Mouse (Mus musculus): ENCODE measurements around the gene Etv3. TPM values are rescaled to one million over a fixed set of nuclear protein-coding genes. Genes with fewer than 3 reads are reported as not detected.
A peak's percentile ranks its signal among the peaks of the same experiment; 100 is the strongest.
"Not testable (repeated sequence)": the region's sequence is repeated elsewhere in the genome, so short reads cannot be mapped to it uniquely, and the experiment has no call there.

The Etv3 gene
- total RNA-seq, 2 experiments from 2014 or later = 17.7 to 18.3 TPM

DNA sequence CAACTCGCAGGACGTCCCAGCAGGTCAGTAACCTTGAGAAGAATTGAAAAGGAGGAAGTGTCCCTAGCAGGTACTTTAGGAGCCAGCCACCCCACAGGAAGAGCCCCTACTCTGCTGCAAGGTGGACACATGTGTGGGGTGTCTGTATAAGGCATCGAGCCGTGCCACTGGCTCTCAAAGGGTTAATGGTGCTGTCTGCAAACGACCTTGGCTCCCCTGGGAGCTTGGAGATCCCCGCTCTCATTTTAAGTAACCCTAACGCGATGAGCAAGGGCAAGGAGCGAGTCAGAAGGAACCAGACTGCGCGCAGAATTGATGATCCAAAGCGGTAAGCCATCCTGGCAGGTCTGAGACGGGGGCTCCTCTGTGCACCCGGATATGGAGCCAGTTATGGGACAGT lies 24.7 kb downstream of the Etv3 start:
- no peak for DNase-seq (ENCODE audit: low spot score)
- intact Hi-C loops (cut with DNase I) = no loop called here

DNA sequence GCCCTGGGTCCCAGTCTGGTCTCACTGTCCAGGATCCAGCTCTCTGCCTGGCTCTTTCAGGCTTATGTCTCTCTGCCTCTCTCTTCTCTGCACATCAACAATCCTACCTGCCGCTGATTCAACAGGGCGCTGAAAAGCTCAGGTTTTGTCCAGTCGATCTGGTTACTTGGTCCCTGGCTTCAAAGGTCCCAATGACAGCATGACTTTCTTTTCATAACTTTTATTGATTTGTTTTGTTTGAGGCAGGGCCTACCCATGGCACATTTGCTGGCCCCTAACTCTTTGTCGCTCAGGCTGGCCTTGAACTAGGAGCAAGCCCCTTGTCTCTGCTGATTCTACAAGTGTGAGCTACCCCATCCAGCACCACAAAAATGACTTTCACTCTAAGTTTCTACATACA lies 27.1 kb downstream of the Etv3 start:
- intact Hi-C loops (cut with DNase I) = no loop called here

DNA sequence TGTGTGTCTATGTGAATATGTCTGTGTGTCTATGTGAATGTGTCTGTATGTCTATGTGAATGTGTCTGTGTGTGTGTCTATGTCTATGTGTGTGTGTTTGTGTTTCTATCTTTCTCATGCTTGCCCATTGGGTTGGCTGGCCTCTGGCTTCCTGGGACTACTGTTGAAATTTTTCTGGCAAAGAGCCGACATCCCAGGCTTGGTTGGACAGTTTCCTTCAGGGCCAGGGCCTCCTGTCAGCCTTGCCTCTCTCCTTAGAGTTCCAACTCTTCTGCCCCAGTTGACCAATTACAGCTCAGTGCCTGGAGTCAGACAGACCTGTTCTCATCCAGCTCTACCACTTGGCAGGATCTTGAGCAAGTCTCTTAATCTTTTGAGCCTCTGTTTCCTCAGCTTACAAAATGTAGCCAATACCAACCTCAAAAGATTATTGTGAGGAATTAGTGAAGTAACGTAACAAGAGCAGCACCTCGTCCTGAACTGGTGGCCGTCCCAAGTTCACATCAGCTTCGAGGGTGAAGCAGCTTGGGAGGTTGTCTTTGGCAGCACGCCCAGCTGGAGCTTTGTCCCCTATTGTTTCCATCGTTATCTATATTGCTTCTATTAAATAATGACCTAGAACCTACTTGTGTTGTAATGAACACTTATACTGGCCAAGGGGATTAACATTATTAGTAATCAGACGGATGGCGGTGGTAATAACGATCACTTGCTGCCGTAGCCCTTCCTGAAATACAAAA lies 28.2 kb downstream of the Etv3 start:
- intact Hi-C loops (cut with DNase I) = no loop called here
- no peak for DNase-seq (ENCODE audit: low spot score)

More for the DNA sequence above, 27.1 kb downstream of the Etv3 start:
- DNase-seq (ENCODE audit: low spot score) = no peak

DNA sequence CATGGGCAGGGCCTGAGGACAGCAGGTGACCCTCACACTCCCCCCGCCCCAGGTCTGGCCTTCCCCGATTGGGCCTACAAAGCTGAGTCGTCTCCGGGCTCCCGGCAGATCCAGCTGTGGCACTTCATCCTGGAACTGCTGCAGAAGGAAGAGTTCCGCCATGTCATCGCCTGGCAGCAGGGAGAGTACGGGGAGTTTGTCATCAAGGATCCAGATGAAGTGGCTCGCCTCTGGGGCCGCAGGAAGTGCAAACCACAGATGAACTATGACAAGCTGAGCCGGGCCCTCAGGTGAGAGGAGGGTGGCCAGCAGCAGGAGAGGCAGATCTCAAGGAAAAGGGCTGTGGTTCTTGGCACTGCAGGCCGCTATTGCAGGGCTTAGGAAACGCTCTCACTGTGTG lies 29.7 kb downstream of the Etv3 start:
- intact Hi-C loops (cut with DNase I); DNase-seq (ENCODE audit: low spot score): not testable (repeated sequence)

DNA sequence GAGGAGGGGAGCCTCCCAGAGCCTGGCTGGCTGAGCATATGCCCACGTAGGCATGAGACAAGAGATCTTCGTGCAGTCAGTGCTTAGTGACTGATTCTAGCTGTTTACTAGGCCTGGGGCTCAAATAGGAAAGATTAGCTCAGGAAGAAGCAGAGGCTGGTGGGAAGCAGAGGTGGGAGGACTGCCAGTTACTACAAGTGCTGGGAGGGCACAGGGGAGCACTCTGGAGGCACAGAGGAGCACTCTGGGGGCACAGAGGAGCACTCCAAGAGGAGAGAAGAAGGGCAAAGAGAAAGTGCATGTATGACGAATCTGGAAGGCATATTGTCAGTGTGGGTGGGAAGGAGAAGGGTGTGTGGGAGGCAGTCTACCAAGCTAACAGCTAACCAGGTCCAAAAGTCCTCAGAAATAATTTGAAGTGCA lies 30.9 kb downstream of the Etv3 start:
- DNase-seq (ENCODE audit: low spot score) = no peak
- intact Hi-C loops (cut with DNase I) = no loop called here

DNA sequence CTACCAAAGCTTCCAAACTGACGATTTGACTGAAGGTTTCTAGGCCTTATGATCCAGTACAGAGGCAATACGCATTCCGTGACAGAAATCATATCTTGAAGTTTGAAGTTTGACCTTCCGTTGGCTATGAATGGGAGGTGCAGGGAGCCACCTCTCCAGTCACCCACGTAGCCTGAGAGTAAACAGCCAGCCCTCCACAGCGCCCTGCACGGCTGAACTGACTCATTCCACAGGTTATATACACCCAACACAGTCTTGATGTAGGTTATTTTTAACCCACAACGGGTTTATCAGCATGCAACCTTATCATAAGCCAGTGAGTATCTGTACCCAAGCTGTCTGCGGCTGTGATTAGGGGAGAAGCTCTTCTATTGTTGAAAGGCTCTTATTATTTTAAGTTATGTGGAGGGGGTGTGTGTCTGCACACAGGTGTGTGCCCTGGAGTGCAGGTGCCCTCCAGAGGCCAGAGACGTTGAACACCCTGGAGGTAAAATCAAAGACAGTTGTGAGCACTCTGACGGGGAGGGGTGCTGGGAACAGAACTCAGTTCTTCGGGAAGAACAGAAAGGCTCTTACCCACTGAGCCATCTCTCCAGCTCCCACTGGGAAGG lies 31.6 kb downstream of the Etv3 start:
- intact Hi-C loops (cut with DNase I) = no loop called here
- no peak for DNase-seq (ENCODE audit: low spot score)

DNA sequence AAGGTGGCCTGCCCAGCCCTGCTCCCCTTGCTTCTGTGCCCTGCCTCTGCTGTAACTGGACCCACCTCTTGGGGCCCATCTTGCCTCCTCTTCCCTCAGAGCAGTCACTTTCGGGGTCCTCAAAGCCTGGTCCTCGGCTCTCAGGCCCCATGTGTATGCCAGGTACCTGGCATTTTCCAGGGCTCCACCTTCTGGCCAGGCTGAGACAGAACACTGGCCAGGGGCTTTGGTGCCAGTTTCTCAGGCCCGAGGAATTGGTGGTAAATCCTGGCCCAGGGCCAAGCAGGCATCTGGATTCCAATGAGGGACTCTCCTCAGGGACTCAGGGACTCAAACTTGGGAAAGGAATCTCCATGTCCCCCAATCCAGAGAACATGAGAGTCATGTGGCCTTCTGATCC lies 34.9 kb downstream of the Etv3 start:
- intact Hi-C loops (cut with DNase I) = loop anchor here (5.0 kb wide), 4 partner anchors 33 to 318 kb away; partner anchors contain the start of gene Etv3
- DNase-seq (ENCODE audit: low spot score) = no peak

DNA sequence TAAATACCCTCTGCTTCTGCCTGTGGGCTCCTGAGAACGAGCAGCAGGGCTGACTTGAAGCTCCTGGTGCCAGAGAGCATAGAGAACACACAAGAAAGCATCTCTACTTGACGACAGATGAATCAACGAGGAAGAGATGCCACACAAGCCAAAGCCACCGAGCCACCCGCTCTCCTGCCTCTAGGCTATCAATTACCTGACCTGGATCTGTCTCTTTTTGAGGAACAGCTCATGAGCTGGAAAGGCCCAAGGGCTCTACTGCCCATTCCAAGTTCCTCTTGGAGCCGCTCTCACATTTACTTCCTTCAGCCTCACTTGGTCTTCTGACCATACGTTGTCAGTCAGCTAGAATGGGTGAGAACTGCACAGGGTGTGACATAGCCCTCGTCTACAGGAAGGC lies 36.2 kb downstream of the Etv3 start:
- intact Hi-C loops (cut with DNase I) = loop anchor here (5.0 kb wide), 4 partner anchors 34 to 319 kb away; partner anchors contain the start of gene Etv3
- no peak for DNase-seq (ENCODE audit: low spot score)

DNA sequence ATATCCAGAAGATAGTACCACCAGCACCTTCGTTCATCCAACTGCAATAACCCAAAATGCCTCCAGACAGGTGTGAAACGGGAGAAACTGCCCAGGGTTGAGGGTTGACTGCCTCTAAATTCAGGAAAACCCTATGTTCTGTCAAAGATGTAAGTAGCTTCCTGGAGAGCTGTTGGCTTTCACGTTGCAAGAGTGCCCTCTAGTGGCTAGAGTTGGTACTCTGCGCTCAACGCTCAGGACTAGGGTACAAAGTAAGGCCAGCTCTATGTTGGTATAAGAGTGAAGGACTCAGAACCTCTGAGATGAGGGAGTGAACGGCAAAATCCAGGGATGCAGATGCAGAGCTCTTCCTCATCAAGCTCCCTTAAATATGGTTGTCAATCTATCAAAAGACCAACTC lies 37.2 kb downstream of the Etv3 start:
- peak; percentile 53 for DNase-seq (ENCODE audit: low spot score)

DNA sequence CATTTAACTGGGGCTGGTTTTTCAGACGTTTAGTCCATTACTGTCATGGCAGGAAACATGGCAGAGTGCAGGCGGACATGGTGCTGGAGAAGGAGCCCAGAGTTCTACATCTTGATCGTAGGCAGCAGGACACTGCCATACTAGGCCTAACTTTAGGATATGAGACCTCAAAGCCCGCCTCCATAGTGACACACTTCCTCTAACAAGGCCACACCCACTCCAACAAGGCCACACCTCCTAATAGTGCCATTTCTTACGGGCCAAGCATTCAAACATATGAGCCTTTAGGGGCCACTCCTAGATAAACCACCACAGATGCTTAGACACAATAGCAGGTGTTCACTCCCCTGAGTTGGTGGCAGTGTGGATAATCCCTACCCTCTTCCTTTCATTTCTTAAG lies 38.3 kb downstream of the Etv3 start:
- DNase-seq (ENCODE audit: low spot score) = no peak
- intact Hi-C loops (cut with DNase I) = loop anchor here (5.0 kb wide), 4 partner anchors 36 to 321 kb away; partner anchors contain the start of gene Etv3

More for the DNA sequence above, 37.2 kb downstream of the Etv3 start:
- intact Hi-C loops (cut with DNase I) = loop anchor here (1.0 to 5.0 kb wide), 5 partner anchors 35 to 320 kb away; partner anchors contain the start of gene Etv3

DNA sequence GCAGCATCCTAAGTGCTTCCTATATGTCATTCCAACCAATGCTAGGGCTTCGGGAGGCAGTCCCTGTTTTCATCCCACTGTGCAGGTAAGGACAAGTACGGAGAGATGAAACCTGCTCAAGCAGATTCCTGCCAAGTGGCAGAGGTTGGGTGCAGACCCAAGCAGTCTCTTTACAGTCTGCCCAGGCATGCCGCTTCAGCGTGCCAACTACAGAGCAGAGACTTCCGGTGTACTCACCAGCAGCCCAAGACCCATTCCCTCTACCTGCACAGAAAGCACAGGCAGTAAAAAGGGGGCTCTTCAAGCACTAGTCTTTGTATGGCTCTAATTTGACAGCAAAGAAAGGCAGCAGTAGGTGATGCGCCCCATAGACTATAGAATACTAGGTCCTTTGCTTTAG lies 40.4 kb downstream of the Etv3 start:
- DNase-seq (ENCODE audit: low spot score) = no peak
- intact Hi-C loops (cut with DNase I) = no loop called here

DNA sequence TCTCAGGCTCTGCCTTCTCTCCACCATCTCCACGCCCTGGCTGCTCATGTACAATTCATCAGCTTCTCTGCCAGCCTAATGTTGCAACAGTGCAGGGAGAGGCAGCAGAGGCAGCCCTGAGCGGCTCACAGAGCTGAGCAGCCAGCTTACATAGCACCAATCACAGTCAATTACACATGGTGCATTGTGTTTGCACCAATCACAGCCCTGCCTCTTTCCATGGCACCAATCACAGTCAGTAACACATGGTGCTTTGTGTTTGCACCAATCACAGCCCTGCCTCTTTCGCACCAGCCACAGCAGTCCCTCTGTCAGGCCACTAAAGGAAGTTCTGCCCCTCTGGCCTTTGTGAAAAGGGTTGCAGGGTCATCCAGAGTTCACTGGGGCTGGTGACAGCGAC lies 40.9 kb downstream of the Etv3 start:
- DNase-seq (ENCODE audit: low spot score) = peak; percentile 61
- intact Hi-C loops (cut with DNase I) = no loop called here

DNA sequence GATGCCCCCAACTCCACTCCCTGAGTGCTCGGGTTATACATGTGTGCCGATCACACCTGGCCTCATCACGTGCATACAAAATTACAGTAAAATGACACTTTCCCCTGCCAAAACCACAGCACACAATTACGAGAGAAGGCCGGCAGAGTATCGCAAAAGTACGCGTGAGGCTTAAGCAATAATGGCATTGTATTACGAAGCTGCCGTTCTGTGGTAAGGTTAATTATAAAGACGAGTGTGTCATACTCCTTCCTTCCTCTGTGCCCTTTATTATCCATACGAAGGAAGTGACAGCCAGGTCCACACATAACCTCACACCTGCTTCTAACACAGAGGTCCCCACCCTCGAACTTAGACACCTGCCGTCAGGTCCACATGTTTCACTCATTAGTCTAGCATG lies 42.3 kb downstream of the Etv3 start:
- no peak for DNase-seq (ENCODE audit: low spot score)
- intact Hi-C loops (cut with DNase I) = no loop called here

DNA sequence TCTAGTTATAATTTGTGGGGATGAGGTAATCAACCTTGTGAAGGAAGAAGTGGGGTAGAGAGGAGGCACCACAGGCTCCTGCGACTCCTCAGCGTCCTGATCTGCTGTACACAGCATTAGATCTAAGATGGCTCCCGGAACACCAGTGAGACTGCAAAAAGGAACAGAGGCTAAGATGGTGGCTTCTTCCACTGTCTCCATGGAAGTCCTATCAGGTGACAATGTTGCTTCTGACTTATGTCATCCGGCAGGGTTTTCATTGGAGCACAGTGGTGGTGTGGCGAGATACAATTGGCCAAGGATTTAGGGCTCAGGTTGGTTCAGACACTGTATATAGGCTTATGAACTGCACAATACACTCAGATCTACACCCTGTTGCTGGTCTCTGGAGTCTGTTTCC lies 43.5 kb downstream of the Etv3 start:
- DNase-seq (ENCODE audit: low spot score) = no peak
- intact Hi-C loops (cut with DNase I) = no loop called here

DNA sequence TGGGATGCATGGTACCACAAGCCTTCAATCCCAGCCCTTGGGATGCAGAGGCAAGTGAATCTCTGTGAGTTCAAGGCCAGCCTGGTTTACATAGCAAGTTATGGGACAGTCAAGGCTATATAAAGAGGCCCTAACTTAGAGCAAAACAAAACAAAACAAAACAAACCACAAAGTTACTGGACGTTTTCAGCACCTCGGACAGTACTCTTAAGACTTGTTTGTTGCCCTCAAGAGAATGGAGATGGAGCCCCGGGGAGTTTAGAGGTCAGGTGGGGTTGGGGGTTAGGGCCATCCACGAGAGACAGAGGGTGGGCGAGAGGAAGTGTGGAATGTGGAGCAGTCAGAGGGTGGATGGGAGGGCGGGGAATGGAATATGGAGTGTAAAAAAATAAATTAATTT lies 50.6 kb downstream of the Etv3 start:
- intact Hi-C loops (cut with DNase I) = no loop called here
- no peak for DNase-seq (ENCODE audit: low spot score)

DNA sequence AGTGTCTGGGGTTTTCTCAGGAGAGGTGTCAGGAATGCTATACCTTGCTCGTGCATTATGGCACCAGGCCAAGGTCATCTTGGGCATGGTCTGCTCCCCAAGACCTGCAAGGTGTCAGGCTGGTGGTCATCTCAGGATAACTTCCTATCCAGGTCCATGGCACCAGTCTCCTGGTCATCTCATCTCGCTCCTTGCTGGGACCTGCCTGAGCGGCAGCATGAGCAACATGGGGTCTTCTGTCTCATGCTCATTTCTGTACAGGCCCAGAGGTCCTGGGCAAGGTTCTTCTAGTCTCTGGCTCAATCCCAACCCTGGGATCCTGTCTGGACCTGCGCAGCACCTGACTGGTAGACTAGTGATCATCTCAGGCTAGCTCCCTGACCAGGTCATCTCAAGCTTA lies 57.1 kb downstream of the Etv3 start:
- no peak for DNase-seq (ENCODE audit: low spot score)
- intact Hi-C loops (cut with DNase I) = no loop called here

Other genes with a start within 250 kb of the Etv3 start
- under 1 TPM; 0.59 to 0.73 TPM for gene Cd5l, start 167.5 kb upstream of the Etv3 start, total RNA-seq (2021)
- under 1 TPM; 0.42 to 0.87 TPM for gene Fcrl1, start 149.0 kb upstream of the Etv3 start, total RNA-seq (2021)
- gene Fcrl5, start 89.6 kb upstream of the Etv3 start, total RNA-seq (2021) = not detected
- 10 to 100 TPM; 19.4 to 19.9 TPM for gene Arhgef11, start 92.2 kb downstream of the Etv3 start, total RNA-seq (2021)
- gene Lrrc71, start 223.2 kb downstream of the Etv3 start, total RNA-seq (2021) = under 1 TPM; 0.16 to 0.17 TPM